Mouse (Mus musculus) hindbrain, postnatal 0 days (tissue): ENCODE results near the gene Nsd1. TPM values are rescaled to one million over a fixed set of nuclear protein-coding genes. Genes with fewer than 3 reads are reported as not detected.
A peak's percentile ranks its signal among the peaks of the same experiment; 100 is the strongest.

Experiments
- ATAC-seq: fragments of 200-750 bp; cut with Nextera tagmentation; 2 replicates; pipeline ENCODE4 v1.8.0; 2017; ENCODE audit warnings: mild to moderate bottlenecking, moderate TSS enrichment, moderate library complexity
- DNase-seq: peaks from one replicate; pipeline ENCODE4 v3.0.0-alpha.2; 2015; ENCODE audit warnings: low spot score
- H3K27ac ChIP-seq: fragments of 300-500 bp; sonication (generic); 2 replicates; pipeline ENCODE4 v1.5.1; 2014; ENCODE audit warnings: mild to moderate bottlenecking
- H3K27me3 ChIP-seq: fragments of 300-500 bp; sonication (generic); 2 replicates; pipeline ENCODE4 v1.6.1; 2014; ENCODE audit warnings: low read length, mixed read lengths; ENCODE audit not compliant: insufficient read depth
- H3K36me3 ChIP-seq: fragments of 300-500 bp; sonication (generic); 2 replicates; pipeline ENCODE4 v1.6.1; 2014; ENCODE audit warnings: low read length, mixed read lengths; ENCODE audit not compliant: insufficient read depth
- H3K4me1 ChIP-seq: fragments of 300-500 bp; sonication (generic); 2 replicates; pipeline ENCODE4 v1.6.1; 2014; ENCODE audit warnings: antibody characterized with exemption, low read length, mixed read lengths; ENCODE audit not compliant: insufficient read depth
- H3K4me2 ChIP-seq: fragments of 300-500 bp; sonication (generic); 2 replicates; pipeline ENCODE4 v1.6.1; 2014; ENCODE audit warnings: low read depth, mild to moderate bottlenecking, low read length, moderate library complexity, mixed read lengths
- H3K4me3 ChIP-seq: fragments of 300-500 bp; sonication (generic); 2 replicates; pipeline ENCODE4 v1.5.1; 2014; ENCODE audit warnings: low read length
- H3K9ac ChIP-seq: fragments of 300-500 bp; sonication (generic); replicated peaks from 2 replicates; pipeline ENCODE4 v1.6.1; 2014; ENCODE audit warnings: mild to moderate bottlenecking, low read length, moderate library complexity, mixed read lengths
- H3K9me3 ChIP-seq: fragments of 300-500 bp; sonication (generic); 2 replicates; pipeline ENCODE4 v1.6.1; 2016; ENCODE audit warnings: low read length, mixed read lengths
- CTCF ChIP-seq: IDR thresholded peaks from 2 replicates; pipeline ENCODE4 v1.5.1; 2016; ENCODE audit warnings: antibody characterized with exemption, control low read depth, low read depth
- WGBS: fragments of 180-500 bp; shearing (Covaris S2); extraction: QIAGEN DNeasy Blood & Tissue Kit; methylation state at CpG from one replicate; pipeline ENCODE4 v1.1.7; 2014; 5-methylcytosine and 5-hydroxymethylcytosine counted together
- polyA plus RNA-seq: library from polyadenylated mRNA; unstranded; fragments of >200 nt; fragmentation: Nextera tagmentation; extraction: Ambion mirVana; gene quantifications from 2 replicates; pipeline ENCODE4 v1.2.1, GENCODE M21; 2015
- total RNA-seq: library from RNA; depleted of rRNA; stranded (reverse); fragments of >200 nt; gene quantifications from 2 replicates; pipeline ENCODE4 v1.2.3, GENCODE M21; 2014

The Nsd1 gene
- total and polyA plus RNA-seq, 2 experiments from 2014 or later = 59.3 to 64.0 TPM

DNA sequence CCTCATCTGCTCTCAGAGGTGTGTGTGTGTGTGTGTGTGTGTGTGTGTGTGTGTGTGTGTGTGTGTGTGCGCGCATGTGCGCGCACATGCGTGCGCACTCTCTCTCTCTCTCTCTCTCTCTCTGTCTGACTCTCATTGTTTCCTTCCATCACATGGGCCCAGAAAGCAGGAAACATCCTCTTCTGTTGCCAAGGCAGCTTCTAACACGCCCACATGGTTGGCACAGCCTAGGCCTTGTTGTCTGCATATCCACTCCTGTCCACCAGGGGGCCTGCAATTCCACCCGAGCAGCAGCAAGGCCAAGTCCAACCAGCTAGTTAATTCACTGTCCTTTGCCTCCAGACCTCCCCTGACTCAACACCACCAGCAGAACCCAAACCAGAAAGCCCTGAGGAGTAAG, 118.1 kb downstream of the Nsd1 start:
- H3K27ac ChIP-seq = peak overlapping the region; percentile 52; the same call in 1 of the 2 replicates
- no peak overlapping the region for H3K4me3 ChIP-seq
- WGBS = 29% methylated on average over 8 of the region's 8 CpGs
- TF ChIP-seq CTCF = peak; percentile 96
- DNase-seq = peak; percentile 93
- H3K9ac ChIP-seq = no peak overlapping the region
- H3K36me3 ChIP-seq = peaks cover 12% of the 10 kb centered on the region
- no peaks in the 10 kb centered on the region for H3K9me3 ChIP-seq
- peaks cover 14% of the 10 kb centered on the region for H3K4me1 ChIP-seq
- H3K27me3 ChIP-seq = no peaks in the 10 kb centered on the region
- peak; percentile 73 for ATAC-seq
- H3K4me2 ChIP-seq = peak overlapping the region; percentile 18; the same call in 1 of the 2 replicates

DNA sequence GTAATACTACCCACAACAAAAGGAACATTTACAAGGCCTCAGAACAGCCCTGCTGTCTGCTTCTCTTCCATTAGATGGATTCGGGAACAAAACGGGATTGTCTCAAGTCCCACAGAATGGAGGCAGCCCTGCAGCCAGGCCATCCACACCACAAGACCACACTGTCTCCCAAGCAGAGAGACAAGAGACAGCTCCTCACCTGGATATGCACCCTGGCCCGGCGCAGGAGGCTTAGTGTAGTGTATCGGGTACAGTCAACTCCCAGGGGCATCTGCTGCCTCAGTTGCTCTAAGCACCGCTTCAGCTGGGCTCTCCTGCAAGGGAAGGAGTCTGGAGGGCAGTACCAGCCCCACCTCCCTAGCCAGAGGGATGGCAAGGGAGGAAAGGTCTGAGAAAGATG, 118.6 kb downstream of the Nsd1 start:
- H3K36me3 ChIP-seq = peaks cover 12% of the 10 kb centered on the region
- no peak for TF ChIP-seq CTCF
- peak overlapping the region; percentile 71 for H3K4me2 ChIP-seq
- DNase-seq (no peak), ATAC-seq (no peak)
- 80% methylated on average over 6 of the region's 6 CpGs for WGBS
- H3K9ac ChIP-seq = no peak overlapping the region
- H3K4me3 ChIP-seq = peak overlapping the region; percentile 62; the same call in 1 of the 2 replicates
- H3K4me1 ChIP-seq = peaks cover 14% of the 10 kb centered on the region
- no peak overlapping the region for H3K27ac ChIP-seq
- no peaks in the 10 kb centered on the region for H3K9me3 ChIP-seq
- H3K27me3 ChIP-seq = no peaks in the 10 kb centered on the region

DNA sequence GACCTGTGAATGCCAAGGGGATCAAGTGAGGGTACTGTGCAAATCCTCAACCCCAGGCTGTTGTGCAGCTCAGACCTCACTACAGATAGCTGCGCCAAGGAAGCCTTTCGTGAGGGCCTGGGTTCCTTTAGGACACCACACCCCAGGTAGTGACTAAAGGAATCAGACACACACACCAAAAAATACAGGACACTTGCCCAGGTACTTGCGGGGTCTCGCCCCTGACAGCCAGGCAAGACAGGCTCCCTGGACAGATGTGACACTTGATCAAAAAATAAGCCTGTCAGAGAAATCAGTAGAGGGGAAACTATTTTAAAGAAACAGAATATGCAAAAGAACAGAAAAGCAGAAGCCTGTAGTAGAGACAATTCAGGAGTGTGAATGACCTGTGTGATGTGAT, 119.1 kb downstream of the Nsd1 start:
- Histone ChIP-seq H3K9me3 (no peaks in the 10 kb centered on the region), H3K27me3 (no peaks in the 10 kb centered on the region), H3K4me1 (peaks cover 14% of the 10 kb centered on the region), H3K4me3 (peak overlapping the region; percentile 62), H3K4me2 (peak overlapping the region; percentile 71), H3K27ac (no peak overlapping the region), H3K9ac (peak overlapping the region; percentile 42; the same call in 1 of the 2 replicates), H3K36me3 (peaks cover 12% of the 10 kb centered on the region)
- ATAC-seq (no peak), DNase-seq (no peak)
- no peak for TF ChIP-seq CTCF
- 78% methylated on average over 4 of the region's 4 CpGs for WGBS

DNA sequence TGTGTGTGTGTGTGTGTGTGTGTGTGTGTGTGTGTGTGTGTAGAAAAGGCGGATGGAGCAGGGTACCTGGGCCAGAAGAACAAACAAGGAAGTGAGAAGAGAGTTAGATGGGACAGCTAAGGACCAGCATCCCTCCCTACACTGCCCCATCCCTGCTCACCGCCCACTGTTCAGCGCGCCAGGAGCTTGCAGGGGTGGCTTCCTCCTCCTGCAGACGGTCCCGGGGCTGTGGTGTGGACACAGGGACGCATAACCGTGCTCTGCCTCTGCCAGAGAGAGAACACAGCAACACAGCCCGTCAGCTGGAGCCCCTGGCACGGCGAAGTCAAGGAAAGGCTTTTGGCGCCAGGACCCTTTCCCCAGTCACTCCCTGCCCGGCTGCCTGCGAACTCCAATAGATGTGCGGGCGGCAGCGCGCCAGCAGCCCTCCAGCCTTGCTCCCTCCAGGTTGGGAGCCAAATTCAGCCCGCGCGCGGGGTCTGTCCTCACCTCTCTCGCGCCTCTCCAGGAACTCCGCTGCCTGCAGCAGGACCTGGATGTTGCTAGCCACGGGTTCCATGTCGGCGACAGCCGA, 119.6 kb downstream of the Nsd1 start:
- H3K27ac ChIP-seq = peak overlapping the region; percentile 78; the same call in 1 of the 2 replicates

DNA sequence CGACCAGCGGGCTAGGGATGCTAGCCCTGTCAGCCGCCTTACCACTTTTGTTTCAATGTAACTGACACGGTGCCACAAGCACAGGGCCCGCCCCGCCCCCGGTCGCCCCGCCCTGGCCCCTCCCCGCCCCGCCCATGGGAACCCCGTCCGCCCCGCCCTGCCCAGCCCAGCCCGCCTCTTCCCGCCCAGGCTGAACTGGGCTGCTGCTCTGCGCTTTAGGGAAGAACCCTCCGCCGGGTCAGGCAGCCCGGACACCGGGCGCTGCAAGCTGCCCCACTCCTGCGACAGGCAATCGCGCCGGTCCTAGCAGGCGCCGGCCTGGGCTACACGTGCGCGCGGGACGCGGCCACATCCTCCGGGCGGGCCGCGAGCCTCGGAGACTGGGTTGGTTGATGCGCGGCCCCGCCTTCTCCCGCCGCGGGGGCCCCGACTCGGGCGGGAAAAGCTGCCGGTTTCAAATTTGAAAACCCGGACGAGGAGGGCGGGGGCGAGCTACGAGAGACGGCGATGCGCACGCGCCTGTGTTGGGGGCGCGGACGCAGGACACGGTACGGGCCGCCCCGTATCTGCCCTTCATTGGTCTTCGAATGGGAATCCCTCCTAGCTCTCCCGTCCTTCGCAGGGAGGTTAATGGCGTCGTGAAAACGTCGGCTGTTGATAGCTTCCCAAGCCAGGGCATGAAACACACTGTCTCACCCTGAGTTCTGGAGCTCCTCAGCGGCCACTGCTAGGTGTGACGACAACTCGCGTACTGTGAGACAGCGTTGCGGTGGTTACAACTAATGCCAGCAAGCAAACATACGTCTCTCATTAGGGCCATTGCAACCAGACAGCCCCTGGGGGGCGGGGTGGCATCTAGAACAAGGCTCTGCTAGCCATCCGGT, 120.3 kb downstream of the Nsd1 start, which contains the start of gene Mxd3:
TSS of gene Mxd3 (minus strand) at position 141 of the 884 bp plus-strand sequence.
- Histone ChIP-seq H3K36me3 (peaks cover 12% of the 10 kb centered on the region), H3K27ac (peak within 1 kb of the TSS; percentile 78), H3K4me3 (peak within 1 kb of the TSS; percentile 62), H3K9ac (peak within 1 kb of the TSS; percentile 42), H3K27me3 (no peaks in the 10 kb centered on the region), H3K4me1 (peaks cover 14% of the 10 kb centered on the region), H3K9me3 (no peaks in the 10 kb centered on the region), H3K4me2 (peak within 1 kb of the TSS; percentile 71)
- under 1% methylated on average over 74 of the region's 82 CpGs for WGBS
- ATAC-seq (peak; percentile 81), DNase-seq (peak; percentile 94)
- no peak for TF ChIP-seq CTCF

More for the DNA sequence above, 119.6 kb downstream of the Nsd1 start:
- peak overlapping the region; percentile 62 for H3K4me3 ChIP-seq
- H3K9me3 ChIP-seq = no peaks in the 10 kb centered on the region
- ATAC-seq = peak; percentile 13
- no peak for TF ChIP-seq CTCF
- H3K4me2 ChIP-seq = peak overlapping the region; percentile 71
- peak overlapping the region; percentile 42 for H3K9ac ChIP-seq
- peaks cover 14% of the 10 kb centered on the region for H3K4me1 ChIP-seq
- H3K36me3 ChIP-seq = peaks cover 12% of the 10 kb centered on the region
- WGBS = under 1% methylated on average over 29 of the region's 29 CpGs
- DNase-seq = peak; percentile 74
- H3K27me3 ChIP-seq = no peaks in the 10 kb centered on the region

DNA sequence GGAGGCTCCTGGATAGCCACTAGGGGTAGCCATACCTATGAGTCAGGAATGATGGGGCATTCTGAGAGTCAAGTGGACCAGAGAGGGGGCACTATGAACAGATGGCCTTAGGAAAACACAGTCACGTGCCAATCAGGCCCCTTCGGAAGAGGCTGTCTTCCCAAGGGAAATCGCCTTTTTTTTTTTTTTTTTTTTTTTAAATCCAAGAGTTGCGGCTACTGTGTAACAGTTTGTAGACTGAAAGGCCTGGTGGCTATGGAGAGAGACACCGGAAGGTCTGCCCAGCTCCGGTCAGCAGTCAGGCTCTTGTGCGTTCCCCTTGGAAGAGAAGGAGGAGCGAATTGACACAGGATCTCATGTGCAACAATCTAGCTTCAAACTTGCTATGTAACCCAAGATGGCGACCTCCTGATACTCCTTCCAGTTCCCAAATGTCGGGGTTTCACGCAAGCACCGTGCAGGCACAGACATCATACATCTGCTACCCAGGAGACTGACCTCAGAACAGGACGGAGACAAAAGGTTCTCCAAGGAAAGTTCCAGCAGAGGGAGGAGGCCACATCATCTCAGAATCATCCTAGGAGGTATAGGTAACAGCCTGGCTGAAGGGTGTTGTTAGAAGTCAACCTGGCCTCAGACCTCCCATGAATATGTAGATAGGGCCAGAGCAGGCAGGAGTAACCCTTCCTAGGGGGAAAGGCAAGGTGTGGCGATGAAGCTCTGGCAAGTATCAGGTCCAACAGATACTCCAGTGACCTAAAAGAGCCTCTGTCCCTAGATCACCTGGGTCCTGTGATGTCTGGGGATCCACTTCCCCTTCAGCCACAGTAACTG, 121.2 kb downstream of the Nsd1 start:
- Histone ChIP-seq H3K9ac (peak overlapping the region; percentile 42), H3K4me2 (peak overlapping the region; percentile 71), H3K36me3 (peaks cover 5% of the 10 kb centered on the region), H3K27me3 (no peaks in the 10 kb centered on the region), H3K27ac (peak overlapping the region; percentile 78; the same call in 1 of the 2 replicates), H3K4me1 (peaks cover 14% of the 10 kb centered on the region), H3K9me3 (no peaks in the 10 kb centered on the region), H3K4me3 (peak overlapping the region; percentile 62)
- TF ChIP-seq CTCF = peak; percentile 72
- DNase-seq (no peak), ATAC-seq (no peak; the same call in 1 of the 2 replicates)
- WGBS = 51% methylated on average over 14 of the region's 14 CpGs
